22 mouse cellular contexts compared by ENCODE assay signal in the genomic region with DNA sequence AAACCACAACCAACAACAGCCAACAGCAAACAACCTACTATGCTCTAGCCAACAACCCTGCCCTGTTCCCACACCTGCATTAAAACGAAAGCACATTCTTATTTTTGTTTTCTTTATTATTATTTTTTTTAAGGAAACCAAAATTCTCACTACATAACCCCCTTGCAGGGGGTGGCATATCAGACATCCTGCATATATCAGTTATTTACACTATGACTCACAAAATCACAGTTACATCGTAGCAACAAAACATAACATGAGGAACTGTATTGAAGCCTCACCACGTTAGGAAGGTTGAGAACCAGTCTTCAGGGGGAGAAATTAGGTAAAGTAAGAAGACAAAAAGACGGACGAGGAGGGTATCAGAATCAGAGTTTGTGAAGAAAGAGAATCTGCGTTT.
DNase-seq lines count a peak whose midpoint lies in the region; ATAC-seq lines count a peak whose summit lies in the region.
"Had no signal": no experiment of that assay in that cellular context is flagged by ENCODE, and none has a peak within 500 bp of the region (broad histone marks: within the 10 kb centered on the region; RNA-seq: fewer than 3 reads in every experiment).

No protein-coding gene starts in this region.

- no peak overlapping the region for H3K9ac ChIP-seq in midbrain, embryonic 11.5 days (ENCODE audit: low read length)
- H3K9ac ChIP-seq in midbrain, embryonic 13.5 days (replicated peaks) = no peak overlapping the region
- H3K9ac ChIP-seq in forebrain, embryonic 11.5 days (ENCODE audit: low read length) = no peak overlapping the region

- WGBS in midbrain, embryonic 11.5 days = 87% methylated on average over 6 of the region's 6 CpGs
- WGBS in midbrain, embryonic 13.5 days = 91% methylated on average over 6 of the region's 6 CpGs
- 90% methylated on average over 6 of the region's 6 CpGs for WGBS in forebrain, embryonic 11.5 days

- no peaks in the 10 kb centered on the region for H3K36me3 ChIP-seq in midbrain, embryonic 11.5 days (ENCODE audit: control insufficient read depth, insufficient read depth, low read length)
- no peaks in the 10 kb centered on the region for H3K36me3 ChIP-seq in midbrain, embryonic 13.5 days
- H3K36me3 ChIP-seq in forebrain, embryonic 11.5 days (ENCODE audit: control insufficient read depth, insufficient read depth, low read length) = no peaks in the 10 kb centered on the region
- H3K36me3 ChIP-seq: G1E had no signal

- H3K4me1 ChIP-seq in midbrain, embryonic 11.5 days (ENCODE audit: control insufficient read depth, insufficient read depth, low read length) = no peaks in the 10 kb centered on the region; the same call in 1 of the 2 replicates
- H3K4me1 ChIP-seq in midbrain, embryonic 13.5 days (replicated peaks) = no peaks in the 10 kb centered on the region
- no peaks in the 10 kb centered on the region for H3K4me1 ChIP-seq in forebrain, embryonic 11.5 days (replicated peaks; ENCODE audit: control insufficient read depth, insufficient read depth, low read length)

- no peak overlapping the region for H3K27ac ChIP-seq in midbrain, embryonic 11.5 days (ENCODE audit: low read depth, low read length)
- no peak overlapping the region for H3K27ac ChIP-seq in midbrain, embryonic 13.5 days
- no peak overlapping the region for H3K27ac ChIP-seq in forebrain, embryonic 11.5 days (ENCODE audit: low read depth, low read length)

- no peak overlapping the region for H3K4me3 ChIP-seq in midbrain, embryonic 11.5 days (ENCODE audit: low read depth, low read length)
- no peak overlapping the region for H3K4me3 ChIP-seq in midbrain, embryonic 13.5 days (replicated peaks)
- no peak overlapping the region for H3K4me3 ChIP-seq in forebrain, embryonic 11.5 days (ENCODE audit: low read depth, low read length)

- H3K27me3 ChIP-seq in midbrain, embryonic 11.5 days (ENCODE audit: control insufficient read depth, insufficient read depth, low read length) = no peaks in the 10 kb centered on the region
- no peaks in the 10 kb centered on the region for H3K27me3 ChIP-seq in midbrain, embryonic 13.5 days
- no peaks in the 10 kb centered on the region for H3K27me3 ChIP-seq in forebrain, embryonic 11.5 days (ENCODE audit: control insufficient read depth, insufficient read depth, low read length)
- H3K27me3 ChIP-seq: CH12.LX, Patski had no signal

- no peak for ATAC-seq in midbrain, embryonic 11.5 days (ENCODE audit: low FRiP score)
- no peak for ATAC-seq in midbrain, embryonic 13.5 days
- ATAC-seq in CD4-positive, CD25-positive, alpha-beta regulatory T cell, adult 4 months = peak; percentile 70
- ATAC-seq in activated CD4-positive, CD25-positive, alpha-beta regulatory T cell, adult 4 months = peak; percentile 23
- no peak for ATAC-seq in forebrain, embryonic 11.5 days (replicated peaks; ENCODE audit: low FRiP score)
- ATAC-seq: Patski had no signal

- no peak overlapping the region for H3K4me2 ChIP-seq in midbrain, embryonic 11.5 days
- H3K4me2 ChIP-seq in midbrain, embryonic 13.5 days (replicated peaks) = no peak overlapping the region
- H3K4me2 ChIP-seq in forebrain, embryonic 11.5 days (ENCODE audit: low read depth, low read length, severe bottlenecking) = no peak overlapping the region

- no peaks in the 10 kb centered on the region for H3K9me3 ChIP-seq in midbrain, embryonic 11.5 days (ENCODE audit: control insufficient read depth, low read length)
- H3K9me3 ChIP-seq in midbrain, embryonic 13.5 days = no peaks in the 10 kb centered on the region
- H3K9me3 ChIP-seq in forebrain, embryonic 11.5 days (ENCODE audit: control insufficient read depth, low read length) = no peaks in the 10 kb centered on the region

- peak; percentile 26 for DNase-seq in midbrain, embryonic 11.5 days (ENCODE audit: low spot score, missing footprints)
- DNase-seq in induced T-regulatory cell, adult 2 months (ENCODE audit: low read depth) = peak; percentile 75
- DNase-seq in layer of hippocampus, adult 18-20 months (ENCODE audit: low spot score in 2 of 2) = no peak
- DNase-seq in forebrain, embryonic 11.5 days (ENCODE audit: low spot score) = no peak
- DNase-seq in liver = no peak
- DNase-seq: adrenal gland, adult 2 months; adrenal gland, adult 8-10 months; adrenal gland, postnatal 10 days; adrenal gland, postnatal 14 days; adrenal gland, postnatal 25 days; adrenal gland, postnatal 36 days; B cell, adult 2 months; cerebellum, adult 11 months; cerebellum, adult 11-12 months; cerebellum, adult 18-20 months; cerebellum, adult 2 months had no signal

Comparison
In these comparisons a context has a peak if more than half of its experiments do, and no peak if none do; other contexts are left out.
1. ATAC-seq: peak in CD4-positive, CD25-positive, alpha-beta regulatory T cell, adult 4 months (single experiment) and activated CD4-positive, CD25-positive, alpha-beta regulatory T cell, adult 4 months (single experiment); none in midbrain, embryonic 11.5 days (single experiment), midbrain, embryonic 13.5 days (single experiment) and forebrain, embryonic 11.5 days (single experiment).
2. DNase-seq: peak in midbrain, embryonic 11.5 days (single experiment) and induced T-regulatory cell, adult 2 months (single experiment); none in layer of hippocampus, adult 18-20 months (0 of 2), forebrain, embryonic 11.5 days (single experiment) and liver (single experiment).